Mouse (Mus musculus): ENCODE data around the gene Trex2. TPM values are rescaled to one million over a fixed set of nuclear protein-coding genes. Genes with fewer than 3 reads are reported as not detected.
A peak's percentile ranks its signal among the peaks of the same experiment; 100 is the strongest.

Trex2 gene
- not detected for total RNA-seq (2021)
- long read RNA-seq, experiment 1: 0 reads
- long read RNA-seq, experiment 2: 0 reads

- DNase-seq: no peak
Measured at GRCm38 (mm10) chrX:73435252-73435651, at the start of gene Trex2. Gene Trex2, minus strand, starts transcription at chrX:73435344.

- DNase-seq: no peak
Measured at GRCm38 (mm10) chrX:73484870-73485269, 49.7 kb upstream of the Trex2 start.

- DNase-seq: no peak
Measured at GRCm38 (mm10) chrX:73484076-73484475, 48.9 kb upstream of the Trex2 start.

- peak; percentile 31 for DNase-seq
Measured at GRCm38 (mm10) chrX:73483484-73483810, 48.3 kb upstream of the Trex2 start, which contains the start of gene Bgn. Gene Bgn, plus strand, starts transcription at chrX:73483602.

GRCm38 (mm10) chrX:73482643-73483483 is 47.7 kb upstream of the Trex2 start:
- no peak for DNase-seq

GRCm38 (mm10) chrX:73480334-73480733 is 45.2 kb upstream of the Trex2 start:
- peak; percentile 45 for DNase-seq

- no peak for DNase-seq
Measured at GRCm38 (mm10) chrX:73479656-73480055, 44.5 kb upstream of the Trex2 start.

- DNase-seq: no peak
Measured at GRCm38 (mm10) chrX:73477500-73477899, 42.4 kb upstream of the Trex2 start.

GRCm38 (mm10) chrX:73476621-73477020 is 41.5 kb upstream of the Trex2 start:
- DNase-seq: peak; percentile 31

GRCm38 (mm10) chrX:73475658-73476256 is 40.6 kb upstream of the Trex2 start:
- DNase-seq: no peak

GRCm38 (mm10) chrX:73474340-73475165 is 39.4 kb upstream of the Trex2 start:
- DNase-seq: peak; percentile 29

GRCm38 (mm10) chrX:73471764-73472163 is 36.6 kb upstream of the Trex2 start:
- no peak for DNase-seq

GRCm38 (mm10) chrX:73468752-73469151 is 33.6 kb upstream of the Trex2 start:
- DNase-seq: peak; percentile 16

GRCm38 (mm10) chrX:73468330-73468729 is 33.2 kb upstream of the Trex2 start:
- DNase-seq: no peak

- peak; percentile 55 for DNase-seq
Measured at GRCm38 (mm10) chrX:73467446-73468241, 32.5 kb upstream of the Trex2 start.

GRCm38 (mm10) chrX:73465483-73466186 is 30.5 kb upstream of the Trex2 start:
- DNase-seq: peak; percentile 56

GRCm38 (mm10) chrX:73460792-73461191 is 25.6 kb upstream of the Trex2 start:
- DNase-seq: no peak

- DNase-seq: peak; percentile 94
Measured at GRCm38 (mm10) chrX:73458877-73459392, 23.8 kb upstream of the Trex2 start, which contains the start of gene Haus7. Gene Haus7, minus strand, starts transcription at chrX:73459044.

- peak; percentile 25 for DNase-seq
Measured at GRCm38 (mm10) chrX:73451949-73452348, 16.8 kb upstream of the Trex2 start.

- DNase-seq: no peak
Measured at GRCm38 (mm10) chrX:73441428-73441827, 6.3 kb upstream of the Trex2 start.

GRCm38 (mm10) chrX:73432850-73433249 is 2.3 kb downstream of the Trex2 start:
- no peak for DNase-seq
